Mouse (Mus musculus): ENCODE measurements at regions not wholly inside any gene's neighbourhood (a gene's known extent, or its start where the extent isn't known, plus 50 kb on each side); places are given as distances from the start of the nearest gene placed in this dataset.
"Not testable (repeated sequence)": the region's sequence is repeated elsewhere in the genome, so short reads cannot be mapped to it uniquely, and the experiment has no call there.

DNA sequence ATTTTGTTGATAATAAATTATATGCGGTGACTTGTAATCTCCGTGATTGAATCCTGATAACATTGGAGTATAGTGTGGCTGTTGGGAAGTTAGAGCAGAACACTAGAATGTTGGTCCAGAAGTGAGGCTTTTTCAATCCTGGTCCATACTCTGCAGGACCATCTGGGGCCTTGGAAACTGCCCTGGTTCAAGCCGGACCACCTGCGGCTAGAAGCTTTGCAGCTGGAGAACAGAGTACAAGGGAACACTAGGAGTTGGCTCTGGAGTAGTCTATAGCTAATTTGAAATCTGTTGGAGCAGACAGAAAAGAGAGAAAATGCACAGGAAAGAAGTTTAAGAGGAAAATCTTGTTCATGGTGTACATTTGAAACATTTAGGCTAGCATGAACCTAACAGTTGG, 79.0 kb downstream of the Casp12 start:
- no peak for DNase-seq (ENCODE audit: low spot score in 2 of 2)

DNA sequence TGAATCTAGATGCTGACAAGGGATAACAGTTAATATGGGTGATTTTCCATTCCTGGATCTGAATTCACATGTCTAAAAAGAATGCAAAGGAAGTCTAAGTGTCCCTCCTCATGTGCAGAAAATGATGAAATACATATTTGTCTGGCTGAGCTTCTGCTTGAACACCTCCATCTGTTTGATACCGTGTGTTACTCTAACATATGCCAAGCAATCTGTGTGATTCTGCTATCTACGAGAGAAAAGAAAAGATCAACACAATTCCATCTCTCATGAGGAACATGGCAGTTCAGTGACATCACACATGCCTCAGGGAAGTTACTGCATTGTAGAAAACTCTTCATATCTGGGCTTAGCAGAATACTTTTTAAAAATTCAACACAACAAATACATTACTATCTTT, 103.0 kb downstream of the Casp12 start:
- DNase-seq (ENCODE audit: low spot score in 2 of 2): peak in 1 of 2 experiments; percentile 15

DNA sequence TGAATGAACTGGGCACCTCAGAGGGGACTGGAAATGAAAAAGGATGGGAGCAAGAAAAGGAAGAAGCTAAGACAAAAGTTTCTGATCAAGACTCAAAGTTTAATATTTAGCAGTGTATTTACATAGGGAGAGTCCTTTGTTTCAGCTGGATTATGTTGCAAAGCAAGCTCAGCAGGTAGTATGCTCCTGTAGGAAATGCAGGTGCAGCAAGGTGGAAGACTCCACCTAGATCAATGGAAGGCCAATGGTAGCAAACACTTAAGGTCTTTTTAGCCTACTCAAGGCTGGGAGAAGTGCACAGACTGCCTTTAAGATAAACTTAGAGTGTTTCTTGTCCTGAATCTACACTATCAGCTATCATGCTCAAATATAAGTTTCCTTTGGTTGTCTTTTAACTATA, 111.4 kb downstream of the Casp12 start:
- DNase-seq (ENCODE audit: low spot score in 2 of 2): no peak

DNA sequence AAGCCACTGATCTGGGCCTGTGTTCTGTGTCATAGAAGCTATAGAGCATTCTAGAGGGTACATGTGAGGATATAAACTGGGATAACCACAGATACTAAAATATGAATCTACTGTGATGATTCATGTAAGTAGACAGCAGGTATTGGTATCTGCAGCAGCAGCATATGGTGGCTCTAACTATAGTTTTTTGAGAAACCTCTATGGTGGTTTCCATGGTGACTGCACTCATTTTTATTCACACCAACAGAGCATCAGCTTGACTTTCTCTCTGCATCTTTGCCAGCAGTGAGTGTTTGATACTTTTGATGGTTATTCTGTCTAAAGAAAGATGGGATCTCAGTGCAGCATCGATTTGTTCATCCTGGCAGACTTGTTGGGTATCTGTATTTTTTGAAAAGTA, 126.8 kb downstream of the Casp12 start:
- DNase-seq (ENCODE audit: low spot score in 2 of 2): peak in 1 of 2 experiments; percentile 5

DNA sequence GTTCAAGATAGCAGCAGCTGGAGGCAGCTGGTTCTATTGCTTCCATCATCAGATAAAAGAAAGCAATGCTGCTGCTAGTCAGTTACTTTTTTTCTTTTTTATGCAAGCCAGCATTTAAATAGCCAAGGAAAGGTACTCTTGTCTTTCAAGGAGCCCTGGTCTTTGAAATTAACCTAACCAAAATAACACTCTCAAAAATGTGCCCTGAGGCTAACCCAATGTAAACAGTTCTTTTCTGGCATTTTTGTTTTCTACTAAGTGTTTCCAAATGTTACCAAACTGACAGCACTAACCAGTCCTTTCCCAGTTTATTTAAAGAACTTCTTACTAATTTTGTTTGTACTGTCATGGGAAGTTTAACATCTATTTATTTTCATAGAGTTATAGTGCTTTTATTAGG, 129.0 kb downstream of the Casp12 start:
- no peak for DNase-seq (ENCODE audit: low spot score in 2 of 2)

DNA sequence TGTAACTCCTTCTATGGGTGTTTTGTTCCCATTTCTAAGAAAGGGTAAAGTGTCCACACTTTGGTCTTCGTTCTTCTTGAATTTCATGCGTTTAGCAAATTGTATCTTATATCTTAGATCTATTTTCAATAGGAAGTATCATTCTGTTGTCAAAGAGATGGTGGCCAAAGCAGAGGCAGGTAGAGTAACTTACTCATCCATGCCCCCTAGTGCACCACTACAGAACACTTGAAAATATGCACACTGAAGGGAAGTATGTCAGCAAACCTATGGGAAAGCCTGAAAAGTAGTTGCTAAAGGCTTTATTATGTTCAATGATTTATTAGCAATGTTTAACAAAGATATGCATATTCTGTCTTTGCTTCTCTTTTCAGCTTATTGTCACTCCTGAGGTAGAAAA, 140.0 kb downstream of the Casp12 start:
- no peak for DNase-seq (ENCODE audit: low spot score in 2 of 2)

DNA sequence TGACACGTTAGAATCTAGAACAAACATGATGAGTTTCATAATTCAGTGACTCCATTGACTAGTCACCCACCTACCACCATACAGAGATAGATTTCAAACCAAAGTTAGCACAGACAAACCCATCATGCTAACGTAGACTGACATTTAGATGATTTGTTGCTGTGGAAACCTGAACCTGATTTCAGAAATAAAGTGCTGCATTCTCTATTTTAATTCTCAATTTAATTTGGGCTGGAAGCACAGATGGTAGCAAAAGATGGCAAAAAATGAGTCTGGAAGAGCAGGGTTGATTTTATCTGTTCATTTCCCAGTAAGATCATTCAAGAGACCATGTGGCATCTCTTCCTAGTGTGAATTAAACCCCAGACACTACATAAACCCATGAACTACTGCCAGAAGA, 151.6 kb downstream of the Casp12 start:
- peak in 1 of 2 experiments; percentile 83 for DNase-seq (ENCODE audit: low spot score in 2 of 2)

DNA sequence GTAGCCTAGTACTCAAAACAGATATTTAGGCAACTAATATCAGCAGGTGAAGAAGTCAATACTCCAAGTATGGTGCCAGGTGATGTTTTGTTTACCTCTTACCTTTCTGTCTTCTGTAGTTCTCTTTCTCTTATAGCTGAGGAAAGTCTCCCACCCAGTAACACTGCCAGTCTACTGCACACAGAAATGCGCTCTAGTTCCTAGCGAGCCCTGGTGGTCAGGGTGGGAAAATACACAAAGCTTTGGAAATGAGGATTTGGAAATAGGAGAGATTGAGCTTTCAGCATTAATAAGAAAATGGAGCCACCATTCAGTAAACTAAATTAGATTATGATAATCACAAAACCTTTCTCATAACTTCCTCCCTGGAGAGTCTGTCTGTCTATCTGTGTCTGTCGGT, 153.1 kb downstream of the Casp12 start:
- DNase-seq (ENCODE audit: low spot score in 2 of 2): peak; percentile 5 to 9

DNA sequence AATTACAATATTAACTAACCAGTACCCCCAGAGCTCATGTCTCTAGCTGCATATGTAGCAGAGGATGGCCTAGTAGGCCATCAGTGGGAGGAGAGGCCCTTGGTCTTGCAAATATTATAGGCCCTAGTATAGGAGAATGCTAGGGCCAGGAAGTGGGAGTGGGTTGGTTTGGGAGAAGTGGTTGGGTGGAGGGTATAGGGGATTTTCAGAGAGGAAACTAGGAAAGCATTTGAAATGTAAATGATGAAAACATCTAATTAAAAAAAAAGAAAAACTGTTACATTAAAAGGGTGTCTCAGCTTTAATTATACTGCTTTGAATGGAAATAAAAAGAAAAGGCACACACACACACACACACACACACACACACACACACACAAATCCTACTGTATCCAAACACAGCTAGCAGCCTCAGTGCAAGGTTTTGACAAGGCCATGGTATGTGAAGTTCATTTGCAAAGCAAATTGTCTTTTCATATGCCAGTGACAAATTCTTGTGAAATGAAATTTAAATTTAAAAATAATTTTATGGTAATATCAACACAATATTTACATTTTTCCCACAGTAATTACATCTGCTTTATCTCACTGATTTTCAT, 180.6 kb downstream of the Casp12 start:
- no peak for DNase-seq (ENCODE audit: low spot score in 2 of 2)

DNA sequence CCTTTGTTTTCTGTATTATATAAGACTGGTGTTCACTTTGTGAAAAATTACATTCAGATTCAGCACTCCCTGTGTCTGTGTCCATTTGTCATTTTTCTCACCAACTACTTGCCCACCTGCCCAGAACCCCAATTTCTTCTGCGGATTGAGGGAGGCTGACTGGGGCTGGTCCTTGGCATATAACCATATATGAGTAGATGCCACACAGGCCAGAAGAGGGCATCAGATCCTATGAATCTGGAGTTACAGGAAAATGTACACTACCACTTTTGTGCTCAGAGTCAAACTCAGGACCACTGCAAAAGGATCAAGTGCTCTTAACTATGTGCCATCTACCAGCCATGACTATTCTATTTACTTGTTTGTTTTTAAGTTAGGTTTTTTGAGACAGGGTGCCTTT, 197.4 kb downstream of the Casp12 start:
- no peak for DNase-seq (ENCODE audit: low spot score in 2 of 2)

DNA sequence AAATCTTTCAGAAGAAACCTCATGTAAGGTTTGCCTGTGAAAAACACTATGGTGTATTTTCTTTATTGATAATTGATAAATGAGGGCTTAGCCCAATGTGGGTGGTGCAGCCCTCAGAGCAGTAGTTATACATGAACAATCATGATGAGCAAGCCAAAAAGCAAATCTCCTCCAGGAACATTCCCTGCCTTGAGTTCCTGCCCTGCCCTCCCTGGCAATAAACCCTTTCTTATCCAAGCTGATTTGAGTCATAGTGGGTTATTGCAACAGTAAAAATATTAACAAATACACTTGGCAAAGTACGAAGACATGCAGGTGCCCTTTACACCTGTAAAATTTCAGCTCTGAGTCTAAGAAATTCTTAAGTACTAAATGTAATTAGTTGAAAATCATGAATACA, 229.8 kb downstream of the Casp12 start:
- no peak for DNase-seq (ENCODE audit: low spot score in 2 of 2)

DNA sequence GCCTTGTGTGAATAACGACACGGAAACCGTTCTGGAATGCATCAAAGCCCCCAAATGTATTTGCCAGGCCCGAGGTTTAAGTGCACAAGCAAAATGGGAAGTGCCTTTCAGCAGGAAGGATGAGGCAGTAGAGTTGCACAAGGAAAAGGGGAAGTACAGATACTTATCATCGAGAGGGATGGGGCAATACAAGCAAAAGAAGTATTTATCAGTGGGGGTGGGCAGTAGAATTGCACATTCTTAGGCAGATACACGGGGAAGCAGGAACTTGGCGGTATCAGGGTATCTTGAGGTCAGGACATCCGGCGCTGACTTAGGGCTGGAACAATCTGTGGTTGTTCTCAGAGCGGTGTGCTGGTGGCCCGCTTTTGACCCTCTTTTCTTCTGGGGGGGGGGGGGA, 232.9 kb downstream of the Casp12 start:
- DNase-seq (ENCODE audit: low spot score in 2 of 2): not testable (repeated sequence)

DNA sequence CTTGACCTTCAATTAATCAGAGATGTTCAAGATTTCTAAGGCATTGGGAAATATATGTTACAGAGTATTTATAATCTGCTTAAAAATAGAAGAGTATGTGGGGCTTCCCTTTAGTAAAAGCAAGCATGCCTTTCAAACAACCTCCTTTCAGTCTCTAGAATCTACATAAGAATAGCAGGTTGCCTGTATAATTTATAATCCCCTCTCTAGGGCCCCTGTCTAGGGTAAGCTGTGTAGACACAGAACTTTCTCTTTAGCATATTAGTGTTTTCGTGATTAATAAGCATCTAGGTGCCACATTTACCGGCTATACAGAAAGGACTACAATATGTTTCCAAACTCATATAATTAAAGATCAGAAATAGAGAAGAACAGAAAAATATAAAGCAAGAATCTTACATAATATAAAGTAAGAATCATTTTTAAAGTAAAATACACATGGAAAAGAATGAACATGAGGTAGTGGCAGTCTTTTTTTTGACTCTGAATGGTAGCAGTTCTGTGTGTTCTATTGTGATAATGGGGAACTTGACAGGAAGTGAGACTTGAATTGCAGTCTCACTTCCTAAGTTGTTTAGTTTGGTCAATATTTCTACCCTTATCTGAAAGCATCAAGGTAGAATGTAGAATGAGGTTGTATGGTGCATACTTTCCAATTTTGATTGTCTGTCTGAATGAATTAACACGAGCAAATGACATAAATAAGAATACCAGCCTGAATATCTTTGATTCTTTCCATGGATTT, 250.8 kb downstream of the Casp12 start:
- DNase-seq (ENCODE audit: low spot score in 2 of 2): no peak

DNA sequence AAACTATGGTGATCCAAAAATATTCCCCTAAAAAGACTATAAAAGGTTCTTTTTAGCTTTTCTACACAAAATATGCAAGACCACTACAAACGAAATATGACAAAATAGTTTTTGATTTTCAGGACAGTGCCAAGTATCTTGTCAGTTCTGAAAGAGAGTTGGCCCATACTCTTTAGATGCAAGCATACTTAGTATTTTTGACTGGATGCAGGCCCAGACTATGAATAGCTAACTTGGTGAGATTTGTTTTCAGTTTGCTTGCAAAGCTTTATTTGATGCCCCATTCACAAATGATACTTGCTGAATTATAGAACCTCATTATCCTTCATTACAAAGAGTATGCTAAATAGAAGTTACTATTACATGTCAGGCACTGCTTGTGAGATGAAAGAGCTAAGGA, 258.8 kb downstream of the Casp12 start:
- DNase-seq (ENCODE audit: low spot score in 2 of 2): no peak

DNA sequence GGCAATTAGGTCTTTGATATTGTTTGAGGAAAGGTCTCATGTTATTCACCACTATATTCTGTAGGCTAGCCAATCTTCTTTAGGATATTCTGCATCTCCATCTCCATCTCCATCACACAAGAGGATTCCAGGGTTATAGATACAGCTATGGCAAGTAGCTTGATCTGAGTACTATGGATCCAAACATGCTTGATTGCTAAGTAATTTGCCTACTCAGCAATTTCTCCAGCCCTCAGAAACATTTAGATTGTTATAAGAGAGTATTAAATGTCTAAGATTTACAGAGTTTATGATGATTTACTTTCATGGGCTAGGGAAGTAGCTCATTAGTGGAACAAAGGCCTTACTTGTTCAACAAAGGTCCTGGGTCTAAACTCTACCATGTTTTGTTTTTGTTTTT, 259.8 kb downstream of the Casp12 start:
- DNase-seq (ENCODE audit: low spot score in 2 of 2): no peak

DNA sequence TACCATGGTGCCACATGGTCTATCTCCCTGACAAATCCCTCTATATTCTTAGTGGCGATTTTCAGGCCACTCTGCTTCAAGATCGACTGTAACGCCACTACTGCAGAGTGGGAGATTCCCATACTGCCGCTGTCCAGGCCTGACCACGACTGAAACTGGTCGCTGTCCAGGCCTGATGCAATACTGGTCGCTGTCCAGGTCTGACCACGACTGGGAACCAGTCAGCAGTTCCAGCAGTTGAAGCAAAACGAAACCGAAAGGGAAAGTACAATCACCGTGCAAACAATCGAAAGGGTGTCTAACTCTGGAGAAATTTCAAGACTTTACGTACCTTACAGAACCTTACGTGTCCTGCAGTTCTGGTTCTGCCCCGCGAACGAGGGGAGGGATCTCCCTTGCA, 271.5 kb downstream of the Casp12 start:
- DNase-seq (ENCODE audit: low spot score in 2 of 2): no peak

DNA sequence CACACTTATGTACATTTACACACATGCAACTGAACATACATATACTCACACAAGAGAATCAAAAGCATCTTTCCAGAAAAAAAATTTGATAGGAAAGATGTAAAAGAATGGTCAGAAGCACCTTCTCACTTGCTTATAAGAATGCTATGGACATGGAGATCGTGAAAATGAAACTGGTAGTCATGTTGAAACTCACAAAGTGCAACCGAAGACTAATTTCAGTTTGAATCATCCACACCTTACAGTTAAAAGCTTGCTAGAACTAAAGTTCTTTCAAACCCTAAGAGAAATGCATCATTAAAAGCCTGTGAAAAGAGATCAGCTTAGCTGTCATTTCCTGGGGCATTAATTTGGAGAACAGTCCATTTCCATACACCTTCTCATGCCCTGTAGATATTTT, 278.2 kb downstream of the Casp12 start:
- no peak for DNase-seq (ENCODE audit: low spot score in 2 of 2)

DNA sequence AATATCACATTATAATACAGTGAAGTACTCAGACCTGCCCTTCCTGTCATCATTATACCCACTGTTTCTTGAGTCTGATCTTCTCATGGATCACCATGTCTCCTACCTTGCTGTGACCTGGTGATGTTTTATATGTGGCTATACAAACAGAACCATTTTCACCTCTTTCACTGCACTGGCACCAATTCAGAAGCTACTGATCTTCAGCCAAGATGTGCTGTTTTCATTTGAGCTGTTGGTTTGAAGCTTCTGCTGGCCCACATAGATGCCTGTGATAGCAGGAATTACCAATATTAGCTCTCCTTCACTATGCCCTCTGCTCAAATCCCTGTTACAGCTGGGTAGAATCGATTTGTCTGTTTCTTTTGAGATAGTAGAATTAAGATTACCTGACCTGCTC, 282.3 kb downstream of the Casp12 start:
- no peak for DNase-seq (ENCODE audit: low spot score in 2 of 2)

DNA sequence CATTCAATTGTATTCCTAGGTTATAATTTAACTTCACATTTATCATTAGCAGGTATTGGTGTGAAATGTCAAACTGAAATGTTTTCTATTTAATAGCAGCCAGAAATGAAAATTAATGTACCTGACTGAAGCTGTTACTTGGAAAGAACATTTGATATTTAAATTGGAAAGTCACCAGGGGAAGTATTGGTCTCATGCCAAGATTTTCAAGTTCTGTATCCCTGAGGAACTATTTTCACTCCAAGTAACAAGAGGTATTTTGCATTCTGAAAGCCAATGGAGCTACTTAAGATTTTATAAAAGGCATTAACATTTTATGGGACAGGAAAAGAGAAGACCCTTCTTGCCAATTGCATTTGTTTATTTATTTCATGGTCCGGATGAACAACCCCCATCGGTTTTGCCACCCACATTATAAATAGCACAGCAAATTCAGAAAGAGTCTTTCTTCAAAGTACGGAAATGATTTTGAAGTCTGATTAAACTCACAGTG, 289.3 kb downstream of the Casp12 start:
- DNase-seq (ENCODE audit: low spot score in 2 of 2): no peak

DNA sequence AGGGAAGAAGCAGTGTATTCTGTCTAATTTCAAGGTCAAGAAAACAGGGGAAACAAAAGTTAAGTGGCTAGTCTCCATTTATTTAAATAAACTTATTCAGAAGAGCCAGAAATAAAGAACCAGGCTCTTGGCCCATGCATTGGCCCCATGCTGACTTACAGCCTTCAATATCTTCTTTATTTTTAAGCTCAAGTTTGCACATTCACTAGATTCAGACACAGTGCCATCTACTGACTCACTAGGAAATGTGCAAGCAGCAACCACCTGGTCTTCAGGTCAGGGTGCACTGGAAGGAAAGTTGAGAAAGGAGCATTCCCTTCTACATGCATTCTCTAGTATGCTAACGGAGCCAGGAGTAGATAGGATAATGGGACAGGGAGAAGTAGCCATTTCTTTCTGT, 289.7 kb downstream of the Casp12 start:
- peak in 1 of 2 experiments; percentile 31 for DNase-seq (ENCODE audit: low spot score in 2 of 2)

DNA sequence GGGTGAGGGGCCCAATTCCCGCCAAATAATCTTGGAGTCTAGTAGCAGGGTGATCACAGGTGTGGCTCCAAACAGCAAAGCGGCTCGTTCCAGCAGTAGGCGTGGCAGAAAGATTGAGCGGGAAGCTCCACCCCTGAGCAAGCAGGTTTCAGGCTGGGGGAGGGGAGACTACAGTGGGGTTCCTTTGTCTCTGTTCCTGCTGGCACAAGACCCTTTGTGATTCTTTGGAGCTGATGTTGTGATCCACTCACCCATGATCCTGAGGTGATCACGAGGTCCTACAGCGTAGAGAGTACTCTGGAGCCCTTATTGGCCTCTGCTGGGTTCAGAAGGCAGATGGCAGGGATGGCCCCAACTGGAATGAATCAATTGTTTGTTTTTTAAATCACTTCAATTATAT, 318.7 kb downstream of the Casp12 start:
- DNase-seq (ENCODE audit: low spot score in 2 of 2): no peak

DNA sequence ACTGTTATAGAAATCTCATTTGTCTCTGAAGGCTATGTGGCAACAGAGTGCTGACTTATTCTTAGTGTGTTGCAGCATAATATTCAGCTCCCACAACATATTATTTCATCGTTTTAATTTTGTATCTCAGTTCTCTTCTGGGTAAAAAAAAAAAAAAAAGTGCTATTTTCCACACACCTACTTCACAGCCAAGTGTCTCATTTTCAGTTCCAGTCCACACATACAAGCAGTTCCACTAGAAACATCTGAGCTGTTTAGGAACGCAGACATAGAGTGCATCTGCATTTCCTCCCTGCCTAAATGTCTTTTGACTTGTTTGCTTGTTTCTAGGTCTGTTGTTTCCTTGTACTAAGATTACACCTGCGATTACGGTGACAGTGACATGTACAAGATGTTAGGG, 328.3 kb downstream of the Casp12 start:
- DNase-seq (ENCODE audit: low spot score in 2 of 2): no peak

DNA sequence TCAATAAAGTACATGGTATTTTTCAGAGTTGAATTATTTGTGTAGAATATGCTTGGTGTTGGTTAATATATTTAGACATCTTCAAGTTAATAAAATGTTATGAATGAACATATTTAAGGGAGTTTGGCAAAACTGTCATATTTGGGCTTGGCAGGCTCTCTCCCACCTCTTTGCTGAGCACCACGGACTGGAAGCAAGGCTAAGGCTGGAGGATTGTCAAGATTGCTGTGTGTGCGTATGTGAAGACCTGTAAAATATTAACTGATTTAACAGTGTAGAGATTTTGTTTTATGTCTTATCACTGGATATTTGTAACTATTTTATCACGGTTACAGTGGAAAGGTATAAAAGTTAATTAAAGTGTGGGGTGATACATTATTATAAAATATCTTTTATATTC, 363.3 kb downstream of the Casp12 start:
- no peak for DNase-seq (ENCODE audit: low spot score in 2 of 2)
